Mouse (Mus musculus) monocyte, adult 5-6 weeks (primary cell): ENCODE results near the gene Ptgis. TPM values are rescaled to one million over a fixed set of nuclear protein-coding genes. Genes with fewer than 3 reads are reported as not detected.

Experiments used
- ATAC-seq: fragments of 153-309, 156-312 bp; replicated peaks from 2 replicates; pipeline ENCODE4 v1.8.0; 2017; ENCODE audit warnings: mild to moderate bottlenecking; ENCODE audit not compliant: low TSS enrichment, insufficient number of reproducible peaks, severe bottlenecking, poor library complexity, low FRiP score
- total RNA-seq: library from RNA; stranded (forward); fragments of 200-1000, 200-491, 200-594 nt; gene quantifications from 3 replicates; pipeline ENCODE4 v1.2.3, GENCODE M21; 2017

The Ptgis gene
- not detected in 3 replicates for total RNA-seq

- no peak for ATAC-seq
Observed at GRCm38 (mm10) chr2:167240008-167240964, at the start of gene Ptgis. Gene Ptgis (minus strand): TSS chr2:167240604.

- ATAC-seq, result no peak
Observed at GRCm38 (mm10) chr2:167281461-167281860, 41.1 kb upstream of the Ptgis start.

GRCm38 (mm10) chr2:167280986-167281310 is 40.5 kb upstream of the Ptgis start:
- 0 out of 2 replicates have a peak, but pooled peaks have one; percentile 14 for ATAC-seq

- ATAC-seq, result peak; percentile 77
Observed at GRCm38 (mm10) chr2:167280090-167280985, 39.9 kb upstream of the Ptgis start.

GRCm38 (mm10) chr2:167278751-167279526 is 38.5 kb upstream of the Ptgis start:
- ATAC-seq, result peak; percentile 83

- ATAC-seq, result no peak
Observed at GRCm38 (mm10) chr2:167278011-167278410, 37.6 kb upstream of the Ptgis start.

GRCm38 (mm10) chr2:167277026-167277425 is 36.6 kb upstream of the Ptgis start:
- ATAC-seq, result no peak

GRCm38 (mm10) chr2:167275856-167276255 is 35.5 kb upstream of the Ptgis start:
- no peak for ATAC-seq

- no peak for ATAC-seq
Observed at GRCm38 (mm10) chr2:167274713-167275465, 34.5 kb upstream of the Ptgis start.

GRCm38 (mm10) chr2:167273206-167273740 is 32.9 kb upstream of the Ptgis start:
- no peak for ATAC-seq

GRCm38 (mm10) chr2:167272706-167273105 is 32.3 kb upstream of the Ptgis start:
- no peak for ATAC-seq

GRCm38 (mm10) chr2:167271121-167271521 is 30.7 kb upstream of the Ptgis start:
- ATAC-seq, result no peak

GRCm38 (mm10) chr2:167270496-167270895 is 30.1 kb upstream of the Ptgis start:
- ATAC-seq, result no peak

GRCm38 (mm10) chr2:167268721-167269120 is 28.3 kb upstream of the Ptgis start:
- ATAC-seq, result no peak

GRCm38 (mm10) chr2:167268411-167268690 is 27.9 kb upstream of the Ptgis start:
- ATAC-seq, result no peak

- ATAC-seq, result no peak
Observed at GRCm38 (mm10) chr2:167267531-167268410, 27.4 kb upstream of the Ptgis start.

- ATAC-seq, result no peak
Observed at GRCm38 (mm10) chr2:167266231-167266630, 25.8 kb upstream of the Ptgis start.
